Mouse (Mus musculus): ENCODE data around the gene Elp1.

- no peak for TF ChIP-seq CTCF (IDR thresholded peaks at IDR 0.05; ENCODE audit: extremely low read depth, insufficient read length, insufficient replicate concordance, low read depth, low read length)
- no peak for TF ChIP-seq POLR2A (IDR thresholded peaks at IDR 0.05; ENCODE audit: low read depth, low read length)
These were observed 45.3 kb upstream of the Elp1 start for GRCm38 (mm10) chr4:56847400-56847799.
